Mouse (Mus musculus) left cerebral cortex, postnatal 36 days (tissue): ENCODE measurements around the gene Arxes2. TPM values are rescaled to one million over a fixed set of nuclear protein-coding genes. Genes with fewer than 3 reads are reported as not detected.
A peak's percentile ranks its signal among the peaks of the same experiment; 100 is the strongest.
"Not testable (repeated sequence)": the region's sequence is repeated elsewhere in the genome, so short reads cannot be mapped to it uniquely, and the experiment has no call there.

ENCODE experiments used
- DNase-seq, 2 experiments: peaks; one replicate each; pipeline ENCODE4 v3.0.0; 2021 to 2022; ENCODE audit warnings: low spot score in 2 of 2, mixed read lengths in 1 of 2
- intact Hi-C: fragments of 180-260 bp; cut with DNase I; formaldehyde crosslinking; loops from one replicate; pipeline ENCODE4 v1.15.1; 2025
- total RNA-seq, 2 experiments: library from RNA; stranded (reverse); gene quantifications; 2 replicates each; pipeline ENCODE4 v1.2.3; 2021

The Arxes2 gene
- total RNA-seq, result 10 to 100 TPM; 57.8 to 69.1 TPM

- intact Hi-C loops, result not testable (repeated sequence)
- DNase-seq, result peak in 1 of 2 experiments; percentile 14
Measured at GRCm38 (mm10) chrX:135993664-135994119, at the start of gene Arxes2. TSS of gene Arxes2 (plus strand) at chrX:135993824.

GRCm38 (mm10) chrX:135948699-135949437 is 44.8 kb upstream of the Arxes2 start:
- intact Hi-C loops, result no loop called here
- no peak for DNase-seq

GRCm38 (mm10) chrX:135956988-135957690 is 36.5 kb upstream of the Arxes2 start:
- DNase-seq, result no peak
- intact Hi-C loops, result no loop called here

- intact Hi-C loops, result no loop called here
- no peak for DNase-seq
Measured at GRCm38 (mm10) chrX:135957691-135958081, 35.9 kb upstream of the Arxes2 start.

GRCm38 (mm10) chrX:135958589-135959225 is 34.9 kb upstream of the Arxes2 start:
- DNase-seq, result no peak
- intact Hi-C loops, result no loop called here

GRCm38 (mm10) chrX:135959536-135959935 is 34.1 kb upstream of the Arxes2 start:
- no peak for DNase-seq
- intact Hi-C loops, result no loop called here

GRCm38 (mm10) chrX:135962342-135962741 is 31.3 kb upstream of the Arxes2 start:
- no peak for DNase-seq
- intact Hi-C loops, result loop anchor here (5.0 kb wide), 2 partner anchors 75 to 155 kb away; no protein-coding TSS in a partner anchor

- intact Hi-C loops, result loop anchor here (5.0 kb wide), 2 partner anchors 76 to 156 kb away; no protein-coding TSS in a partner anchor
- DNase-seq, result no peak
Measured at GRCm38 (mm10) chrX:135963130-135963529, 30.5 kb upstream of the Arxes2 start.

GRCm38 (mm10) chrX:135963629-135964028 is 30.0 kb upstream of the Arxes2 start:
- intact Hi-C loops, result loop anchor here (5.0 kb wide), 2 partner anchors 76 to 156 kb away; no protein-coding TSS in a partner anchor
- DNase-seq, result no peak

GRCm38 (mm10) chrX:135973597-135974423 is 19.8 kb upstream of the Arxes2 start:
- DNase-seq, result no peak
- intact Hi-C loops, result no loop called here

- no peak for DNase-seq
- intact Hi-C loops, result no loop called here
Measured at GRCm38 (mm10) chrX:135974424-135975225, 19.0 kb upstream of the Arxes2 start.

- intact Hi-C loops, result no loop called here
Measured at GRCm38 (mm10) chrX:135975226-135975552, 18.4 kb upstream of the Arxes2 start.

GRCm38 (mm10) chrX:135984539-135985260 is 8.9 kb upstream of the Arxes2 start:
- intact Hi-C loops, result no loop called here
- no peak for DNase-seq

More at GRCm38 (mm10) chrX:135975226-135975552, 18.4 kb upstream of the Arxes2 start:
- DNase-seq, result peak; percentile 68 to 84

GRCm38 (mm10) chrX:135986267-135986666 is 7.4 kb upstream of the Arxes2 start:
- no peak for DNase-seq
- intact Hi-C loops, result no loop called here

GRCm38 (mm10) chrX:135990661-135991060 is 3.0 kb upstream of the Arxes2 start:
- intact Hi-C loops, result no loop called here
- no peak for DNase-seq

GRCm38 (mm10) chrX:135993192-135993594 is 431 bp upstream of the Arxes2 start:
- DNase-seq, intact Hi-C loops: not testable (repeated sequence)

GRCm38 (mm10) chrX:136007199-136007843 is 13.7 kb downstream of the Arxes2 start:
- DNase-seq, result no peak
- intact Hi-C loops, result no loop called here

- intact Hi-C loops, result no loop called here
- DNase-seq, result no peak
Measured at GRCm38 (mm10) chrX:136014392-136014791, 20.8 kb downstream of the Arxes2 start.
